8 mouse cellular contexts compared by ENCODE assay signal in genomic region chr5:21785776-21786175, GRCm38 (mm10). TPM values are rescaled to one million over a fixed set of nuclear protein-coding genes. Genes with fewer than 3 reads are reported as not detected.
DNase-seq lines count a peak whose midpoint lies in the region; ATAC-seq lines count a peak whose summit lies in the region.

No protein-coding gene starts in this region.

- H3K36me3 ChIP-seq in lung, embryonic 16.5 days (ENCODE audit: control insufficient read depth, insufficient read depth, low read length) = peaks cover 18% of the 10 kb centered on the region
- H3K36me3 ChIP-seq in hindbrain, embryonic 15.5 days = peaks cover 28% of the 10 kb centered on the region
- peaks cover 28% of the 10 kb centered on the region for H3K36me3 ChIP-seq in neural tube, embryonic 13.5 days

- intact Hi-C loops in left cerebral cortex, postnatal 25 days (cut with DNase I) = loop anchor here (5.0 kb wide), 2 partner anchors 48 to 732 kb away; partner anchors contain the start of gene Pmpcb

- no peak overlapping the region for H3K9ac ChIP-seq in lung, embryonic 16.5 days (ENCODE audit: low read length)
- H3K9ac ChIP-seq in hindbrain, embryonic 15.5 days = no peak overlapping the region
- no peak overlapping the region for H3K9ac ChIP-seq in neural tube, embryonic 13.5 days

- peak overlapping the region; percentile 71; the same call in 1 of the 2 replicates for H3K4me2 ChIP-seq in lung, embryonic 16.5 days (ENCODE audit: low read depth, low read length)
- H3K4me2 ChIP-seq in hindbrain, embryonic 15.5 days = peak overlapping the region; percentile 93
- H3K4me2 ChIP-seq in neural tube, embryonic 13.5 days = peak overlapping the region; percentile 99

- 83% methylated on average over 6 of the region's 7 CpGs for WGBS in lung, embryonic 16.5 days
- whole genome bisulfite sequencing in hindbrain, embryonic 15.5 days = 80% methylated on average over 7 of the region's 7 CpGs
- WGBS in neural tube, embryonic 13.5 days = 84% methylated on average over 7 of the region's 7 CpGs

- ATAC-seq in lung, embryonic 16.5 days (ENCODE audit: low read depth) = no peak
- no peak for ATAC-seq in hindbrain, embryonic 15.5 days (ENCODE audit: low FRiP score, low read depth)
- no peak for ATAC-seq in neural tube, embryonic 13.5 days (ENCODE audit: low read depth)

- no peak overlapping the region for H3K4me3 ChIP-seq in lung, embryonic 16.5 days (ENCODE audit: low read length)
- H3K4me3 ChIP-seq in hindbrain, embryonic 15.5 days = no peak overlapping the region
- H3K4me3 ChIP-seq in neural tube, embryonic 13.5 days = no peak overlapping the region

- H3K9me3 ChIP-seq in lung, embryonic 16.5 days (ENCODE audit: control insufficient read depth, low read length) = no peaks in the 10 kb centered on the region
- no peaks in the 10 kb centered on the region for H3K9me3 ChIP-seq in hindbrain, embryonic 15.5 days
- no peaks in the 10 kb centered on the region for H3K9me3 ChIP-seq in neural tube, embryonic 13.5 days

- no peak overlapping the region for H3K27ac ChIP-seq in lung, embryonic 16.5 days (ENCODE audit: low read length)
- H3K27ac ChIP-seq in hindbrain, embryonic 15.5 days (replicated peaks) = no peak overlapping the region
- no peak overlapping the region for H3K27ac ChIP-seq in neural tube, embryonic 13.5 days (replicated peaks)

- no peaks in the 10 kb centered on the region for H3K27me3 ChIP-seq in lung, embryonic 16.5 days (ENCODE audit: control insufficient read depth, insufficient read depth, low read depth, low read length)
- no peaks in the 10 kb centered on the region for H3K27me3 ChIP-seq in hindbrain, embryonic 15.5 days
- no peaks in the 10 kb centered on the region for H3K27me3 ChIP-seq in neural tube, embryonic 13.5 days

- DNase-seq in lung, postnatal 14 days = no peak
- DNase-seq in c-Kit-negative CD71-positive TER-119-positive erythroid progenitor cells, embryonic 14.5 days (ENCODE audit: low read depth, low spot score) = peak; percentile 12
- DNase-seq in thymus, postnatal 14 days = no peak
- DNase-seq in left cerebral cortex, postnatal 25 days (ENCODE audit: low spot score in 2 of 2) = no peak
- no peak for DNase-seq in B cell, adult 2 months

- peaks cover 12% of the 10 kb centered on the region for H3K4me1 ChIP-seq in lung, embryonic 16.5 days (replicated peaks; ENCODE audit: control insufficient read depth, insufficient read depth, low read length)
- H3K4me1 ChIP-seq in hindbrain, embryonic 15.5 days (replicated peaks) = peaks cover 37% of the 10 kb centered on the region
- peaks cover 46% of the 10 kb centered on the region for H3K4me1 ChIP-seq in neural tube, embryonic 13.5 days (replicated peaks)

RNA-seq across cellular contexts. Expression of gene Psmc2, which starts 0.7 kb away (rescaled TPM):
- polyA plus RNA-seq in lung, embryonic 16.5 days (2015; fragmentation: Nextera tagmentation; extraction: Ambion mirVana) = 163 and 169 TPM in 2 replicates
- polyA plus RNA-seq in hindbrain, embryonic 15.5 days (2015; fragmentation: Nextera tagmentation; extraction: Ambion mirVana) = 180 and 182 TPM in 2 replicates
- polyA plus RNA-seq in neural tube, embryonic 13.5 days (2015; fragmentation: Nextera tagmentation; extraction: Ambion mirVana) = 197 and 199 TPM in 2 replicates
- total RNA-seq in left cerebral cortex, postnatal 25 days (2021) = 100 to 1,000 TPM; 108 to 118 TPM

RNA-seq across cellular contexts. Expression of gene Dnajc2, which starts 0.7 kb away (rescaled TPM):
- 50.0 and 55.1 TPM in 2 replicates for polyA plus RNA-seq in lung, embryonic 16.5 days (2015; fragmentation: Nextera tagmentation; extraction: Ambion mirVana)
- 64.1 and 69.9 TPM in 2 replicates for polyA plus RNA-seq in hindbrain, embryonic 15.5 days (2015; fragmentation: Nextera tagmentation; extraction: Ambion mirVana)
- polyA plus RNA-seq in neural tube, embryonic 13.5 days (2015; fragmentation: Nextera tagmentation; extraction: Ambion mirVana) = 78.4 and 79.1 TPM in 2 replicates
- 10 to 100 TPM; 29.6 to 34.9 TPM for total RNA-seq in left cerebral cortex, postnatal 25 days (2021)

RNA-seq across cellular contexts. Expression of gene Pmpcb, which starts 48.8 kb away (rescaled TPM):
- polyA plus RNA-seq in lung, embryonic 16.5 days (2015; fragmentation: Nextera tagmentation; extraction: Ambion mirVana) = 74.2 and 76.1 TPM in 2 replicates
- 68.7 and 71.6 TPM in 2 replicates for polyA plus RNA-seq in hindbrain, embryonic 15.5 days (2015; fragmentation: Nextera tagmentation; extraction: Ambion mirVana)
- polyA plus RNA-seq in neural tube, embryonic 13.5 days (2015; fragmentation: Nextera tagmentation; extraction: Ambion mirVana) = 77.5 and 88.0 TPM in 2 replicates
- 10 to 100 TPM; 68.0 to 71.4 TPM for total RNA-seq in left cerebral cortex, postnatal 25 days (2021)
